Mouse (Mus musculus) limb, embryonic 14.5 days (tissue): ENCODE data around the gene Hspg2. TPM values are rescaled to one million over a fixed set of nuclear protein-coding genes. Genes with fewer than 3 reads are reported as not detected.

Experiments used
- ATAC-seq: fragments of 200-750 bp; cut with Nextera tagmentation; 2 replicates; pipeline ENCODE4 v1.8.0; 2017; ENCODE audit warnings: low read depth, moderate number of reproducible peaks, moderate TSS enrichment; ENCODE audit not compliant: low FRiP score
- DNase-seq: peaks from one replicate; pipeline ENCODE4 v3.0.0-alpha.2; 2015; ENCODE audit warnings: low spot score
- H3K27ac ChIP-seq: fragments of 300-500 bp; sonication (generic); replicated peaks from 2 replicates; pipeline ENCODE4 v1.5.1; 2014; ENCODE audit warnings: low read depth, mild to moderate bottlenecking, low read length, moderate library complexity, mixed read lengths
- H3K27me3 ChIP-seq: fragments of 300-500 bp; sonication (generic); 2 replicates; pipeline ENCODE4 v1.6.1; 2014; ENCODE audit warnings: low read length, mixed read lengths; ENCODE audit not compliant: control insufficient read depth, insufficient read depth
- H3K36me3 ChIP-seq: fragments of 300-500 bp; sonication (generic); 2 replicates; pipeline ENCODE4 v1.6.1; 2014; ENCODE audit warnings: mild to moderate bottlenecking, low read length, moderate library complexity, mixed read lengths; ENCODE audit not compliant: control insufficient read depth, insufficient read depth
- H3K4me1 ChIP-seq: fragments of 300-500 bp; sonication (generic); 2 replicates; pipeline ENCODE4 v1.6.1; 2014; ENCODE audit warnings: antibody characterized with exemption, low read length, mixed read lengths; ENCODE audit not compliant: control insufficient read depth, insufficient read depth
- H3K4me2 ChIP-seq: fragments of 300-500 bp; sonication (generic); replicated peaks from 2 replicates; pipeline ENCODE4 v1.6.1; 2014; ENCODE audit warnings: low read depth, mild to moderate bottlenecking, low read length, moderate library complexity; ENCODE audit not compliant: severe bottlenecking
- H3K4me3 ChIP-seq: fragments of 300-500 bp; sonication (generic); replicated peaks from 2 replicates; pipeline ENCODE4 v1.5.1; 2014; ENCODE audit warnings: low read length
- H3K9ac ChIP-seq: fragments of 300-500 bp; sonication (generic); 2 replicates; pipeline ENCODE4 v1.6.1; 2014; ENCODE audit warnings: mild to moderate bottlenecking, low read depth, low read length, moderate library complexity; ENCODE audit not compliant: severe bottlenecking
- H3K9me3 ChIP-seq: fragments of 300-500 bp; sonication (generic); 2 replicates; pipeline ENCODE4 v1.6.1; 2016; ENCODE audit warnings: low read length; ENCODE audit not compliant: control insufficient read depth
- POLR2A ChIP-seq: fragments of 200-500 bp; IDR thresholded peaks from 2 replicates; pipeline ENCODE4 v1.8.0; 2012; ENCODE audit warnings: inconsistent platforms, mild to moderate bottlenecking, moderate library complexity, borderline replicate concordance; ENCODE audit not compliant: insufficient read depth, insufficient read length; ENCODE audit errors: extremely low read depth
- WGBS: fragments of 180-500 bp; shearing (Covaris S2); extraction: QIAGEN DNeasy Blood & Tissue Kit; methylation state at CpG from one replicate; pipeline ENCODE4 v1.1.7; 2014; 5-methylcytosine and 5-hydroxymethylcytosine counted together
- microRNA-seq: library from miRNA; unstranded; fragments of <30 nt; microRNA quantifications from one replicate; pipeline ENCODE4, GENCODE M21; 2016
- polyA plus RNA-seq, 2 experiments: library from polyadenylated mRNA; depleted of rRNA in 1 of 2; stranded (reverse) in 1 of 2; unstranded in 1 of 2; fragments of >200 nt; fragmentation: Nextera tagmentation in 1 of 2; extraction: Ambion mirVana in 1 of 2; gene quantifications; 2 replicates each; pipeline versions ENCODE4 v1.2.1 to v1.2.3; 2012 to 2014

Hspg2 gene
- polyA plus RNA-seq, 2 experiments: 65.6 to 97.4 TPM

GRCm38 (mm10) chr4:137610256-137610655 is 141.7 kb downstream of the Hspg2 start:
- DNase-seq (no peak), ATAC-seq (no peak)
- no peak overlapping the region for H3K4me2 ChIP-seq
- no peak overlapping the region for H3K4me3 ChIP-seq
- WGBS: 81% methylated on average over 15 of the region's 15 CpGs
- no peak overlapping the region for H3K27ac ChIP-seq
- no peaks in the 10 kb centered on the region for H3K27me3 ChIP-seq
- no peaks in the 10 kb centered on the region for H3K9me3 ChIP-seq
- H3K36me3 ChIP-seq: peaks cover 93% of the 10 kb centered on the region
- no peak for TF ChIP-seq POLR2A
- no peak overlapping the region for H3K9ac ChIP-seq
- H3K4me1 ChIP-seq: no peaks in the 10 kb centered on the region

Small RNAs within 50 kb of the gene (microRNA-seq; reads per million reads assigned to microRNA genes)
- 2.1 reads per million for gene Mir7018

Other genes starting within 250 kb of the Hspg2 start
- 15.4 and 16.0 TPM in 2 replicates for gene Wnt4, start 191.3 kb upstream of the Hspg2 start, polyA plus RNA-seq (2012; rRNA removed)
- 16.0 and 23.0 TPM in 2 replicates for gene Wnt4, start 191.3 kb upstream of the Hspg2 start, polyA plus RNA-seq (2014; fragmentation: Nextera tagmentation; extraction: Ambion mirVana)
- gene Cdc42, start 111.0 kb upstream of the Hspg2 start, polyA plus RNA-seq (2012; rRNA removed): 300 and 342 TPM in 2 replicates
- gene Cdc42, start 111.0 kb upstream of the Hspg2 start, polyA plus RNA-seq (2014; fragmentation: Nextera tagmentation; extraction: Ambion mirVana): 720 and 741 TPM in 2 replicates
- gene Cela3a, start 59.0 kb upstream of the Hspg2 start, polyA plus RNA-seq (2012; rRNA removed): not detected in 2 replicates
- not detected in 2 replicates for gene Cela3a, start 59.0 kb upstream of the Hspg2 start, polyA plus RNA-seq (2014; fragmentation: Nextera tagmentation; extraction: Ambion mirVana)
- 0.29 and 0.55 TPM in 2 replicates for gene Cela3b, start 38.2 kb upstream of the Hspg2 start, polyA plus RNA-seq (2012; rRNA removed)
- gene Cela3b, start 38.2 kb upstream of the Hspg2 start, polyA plus RNA-seq (2014; fragmentation: Nextera tagmentation; extraction: Ambion mirVana): 0.28 TPM in 1 of 2 replicates, not detected in the other
- 0.23 and 0.26 TPM in 2 replicates for gene 1700013G24Rik, start 15.5 kb upstream of the Hspg2 start, polyA plus RNA-seq (2012; rRNA removed)
- gene 1700013G24Rik, start 15.5 kb upstream of the Hspg2 start, polyA plus RNA-seq (2014; fragmentation: Nextera tagmentation; extraction: Ambion mirVana): 0.30 TPM in 1 of 2 replicates, not detected in the other
- not detected in 2 replicates for gene Ldlrad2, start 105.8 kb downstream of the Hspg2 start, polyA plus RNA-seq (2012; rRNA removed)
- gene Ldlrad2, start 105.8 kb downstream of the Hspg2 start, polyA plus RNA-seq (2014; fragmentation: Nextera tagmentation; extraction: Ambion mirVana): not detected in 2 replicates
- gene Usp48, start 125.0 kb downstream of the Hspg2 start, polyA plus RNA-seq (2012; rRNA removed): 124 and 146 TPM in 2 replicates
- 69.3 and 77.6 TPM in 2 replicates for gene Usp48, start 125.0 kb downstream of the Hspg2 start, polyA plus RNA-seq (2014; fragmentation: Nextera tagmentation; extraction: Ambion mirVana)
- 35.2 and 43.2 TPM in 2 replicates for gene Rap1gap, start 196.0 kb downstream of the Hspg2 start, polyA plus RNA-seq (2012; rRNA removed)
- 11.9 and 12.5 TPM in 2 replicates for gene Rap1gap, start 196.0 kb downstream of the Hspg2 start, polyA plus RNA-seq (2014; fragmentation: Nextera tagmentation; extraction: Ambion mirVana)